Mouse (Mus musculus): ENCODE measurements around the gene Twist2. TPM values are rescaled to one million over a fixed set of nuclear protein-coding genes. Genes with fewer than 3 reads are reported as not detected.

Gene Twist2
- polyA plus RNA-seq, 2 experiments, result 0.26 to 0.27 TPM

DNA sequence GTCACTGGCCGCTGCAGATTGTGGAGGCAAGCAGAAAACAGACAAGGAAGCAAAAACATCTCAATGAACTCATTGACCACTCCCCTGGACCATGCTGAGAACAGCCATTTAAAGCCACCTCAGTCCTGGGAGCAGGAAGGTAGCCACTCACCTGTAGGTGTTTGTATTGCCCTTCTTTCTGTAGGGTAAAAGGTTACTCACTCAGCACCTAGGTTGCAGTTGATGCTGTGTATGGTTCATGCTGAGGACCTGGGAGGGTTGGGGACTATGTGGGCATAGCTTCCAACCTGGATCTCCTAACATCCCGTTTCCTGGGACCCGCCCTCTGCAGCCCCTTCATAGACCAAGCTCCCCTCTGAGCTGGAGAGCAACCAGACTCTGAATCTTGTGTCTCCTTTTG is 14.8 kb downstream of the Twist2 start:
- ATAC-seq (ENCODE audit: insufficient read depth) (no peak), DNase-seq (ENCODE audit: low read depth in 3 of 3, low spot score in 3 of 3) (no peak)
- 41% methylated on average over 3 of the region's 3 CpGs for WGBS (ENCODE audit: insufficient replicate concordance)
- Histone ChIP-seq H3K27me3 (ENCODE audit: control insufficient read depth, insufficient read depth, low read length) (no peaks in the 10 kb centered on the region), H3K4me3 (ENCODE audit: insufficient read depth in 1 of 2, low read depth in 2 of 2, low read length in 2 of 2) (no peak overlapping the region), H3K4me2 (ENCODE audit: low read depth) (no peak overlapping the region), H3K36me3 (replicated peaks; ENCODE audit: control insufficient read depth, insufficient read depth, low read depth) (no peaks in the 10 kb centered on the region), H3K9me3 (ENCODE audit: control insufficient read depth, low read length) (no peaks in the 10 kb centered on the region), H3K4me1 (replicated peaks; ENCODE audit: control insufficient read depth in 2 of 2, insufficient read depth in 2 of 2, low read length in 1 of 2) (no peaks in the 10 kb centered on the region), H3K9ac (replicated peaks) (no peak overlapping the region), H3K27ac (no peak overlapping the region)
- TF ChIP-seq CTCF (IDR thresholded peaks at IDR 0.05; ENCODE audit: low read depth), result no peak
- no peak for TF ChIP-seq EP300 (IDR thresholded peaks at IDR 0.05; ENCODE audit: low read depth)

DNA sequence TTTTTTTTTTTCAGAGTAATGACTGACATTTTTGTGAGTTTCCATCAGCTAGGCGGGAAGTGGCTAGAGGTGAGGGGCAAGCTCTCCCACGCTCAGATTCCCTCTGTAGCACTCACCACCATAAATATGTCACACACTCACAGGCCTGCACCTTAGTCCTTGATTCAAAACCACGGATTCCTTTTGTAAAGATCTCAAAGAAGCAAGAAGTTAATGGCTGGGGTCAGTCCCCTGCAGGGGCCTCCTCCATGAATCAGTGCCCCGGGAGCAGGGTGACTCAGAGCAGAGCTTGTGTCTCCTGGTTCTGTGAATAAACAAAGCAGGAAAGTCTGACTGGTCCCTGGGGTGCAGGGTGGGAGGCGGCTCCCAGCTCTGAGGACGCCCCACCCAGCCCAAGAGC is 15.3 kb downstream of the Twist2 start:
- DNase-seq (ENCODE audit: low read depth in 3 of 3, low spot score in 3 of 3), result no peak
- Histone ChIP-seq H3K4me3 (ENCODE audit: insufficient read depth in 1 of 2, low read depth in 2 of 2, low read length in 2 of 2) (no peak overlapping the region), H3K4me2 (ENCODE audit: low read depth) (no peak overlapping the region), H3K4me1 (replicated peaks; ENCODE audit: control insufficient read depth in 2 of 2, insufficient read depth in 2 of 2, low read length in 1 of 2) (no peaks in the 10 kb centered on the region), H3K36me3 (replicated peaks; ENCODE audit: control insufficient read depth, insufficient read depth, low read depth) (no peaks in the 10 kb centered on the region), H3K27ac (no peak overlapping the region), H3K27me3 (ENCODE audit: control insufficient read depth, insufficient read depth, low read length) (no peaks in the 10 kb centered on the region), H3K9me3 (ENCODE audit: control insufficient read depth, low read length) (no peaks in the 10 kb centered on the region), H3K9ac (replicated peaks) (no peak overlapping the region)
- ATAC-seq (ENCODE audit: insufficient read depth), result no peak
- WGBS (ENCODE audit: insufficient replicate concordance), result 20% methylated on average over 6 of the region's 6 CpGs
- TF ChIP-seq CTCF (IDR thresholded peaks at IDR 0.05; ENCODE audit: low read depth) (no peak), EP300 (IDR thresholded peaks at IDR 0.05; ENCODE audit: low read depth) (no peak)

GRCm38 (mm10) chr1:91819237-91819636 is 18.0 kb downstream of the Twist2 start:
- Histone ChIP-seq H3K4me1 (replicated peaks; ENCODE audit: control insufficient read depth in 2 of 2, insufficient read depth in 2 of 2, low read length in 1 of 2) (peaks cover 0 to 2% of the 10 kb centered on the region in 2 experiments; a peak in 1 of 4 replicates), H3K27ac (no peak overlapping the region), H3K4me3 (ENCODE audit: insufficient read depth in 1 of 2, low read depth in 2 of 2, low read length in 2 of 2) (no peak overlapping the region), H3K9me3 (ENCODE audit: control insufficient read depth, low read length) (no peaks in the 10 kb centered on the region), H3K9ac (replicated peaks) (no peak overlapping the region), H3K27me3 (ENCODE audit: control insufficient read depth, insufficient read depth, low read length) (no peaks in the 10 kb centered on the region), H3K4me2 (ENCODE audit: low read depth) (no peak overlapping the region), H3K36me3 (replicated peaks; ENCODE audit: control insufficient read depth, insufficient read depth, low read depth) (no peaks in the 10 kb centered on the region)
- TF ChIP-seq EP300 (IDR thresholded peaks at IDR 0.05; ENCODE audit: low read depth) (no peak), CTCF (IDR thresholded peaks at IDR 0.05; ENCODE audit: low read depth) (peak; percentile 57)
- ATAC-seq (ENCODE audit: insufficient read depth) (no peak), DNase-seq (ENCODE audit: low read depth in 3 of 3, low spot score in 3 of 3) (no peak)
- WGBS (ENCODE audit: insufficient replicate concordance), result 43% methylated on average over 9 of the region's 9 CpGs

DNA sequence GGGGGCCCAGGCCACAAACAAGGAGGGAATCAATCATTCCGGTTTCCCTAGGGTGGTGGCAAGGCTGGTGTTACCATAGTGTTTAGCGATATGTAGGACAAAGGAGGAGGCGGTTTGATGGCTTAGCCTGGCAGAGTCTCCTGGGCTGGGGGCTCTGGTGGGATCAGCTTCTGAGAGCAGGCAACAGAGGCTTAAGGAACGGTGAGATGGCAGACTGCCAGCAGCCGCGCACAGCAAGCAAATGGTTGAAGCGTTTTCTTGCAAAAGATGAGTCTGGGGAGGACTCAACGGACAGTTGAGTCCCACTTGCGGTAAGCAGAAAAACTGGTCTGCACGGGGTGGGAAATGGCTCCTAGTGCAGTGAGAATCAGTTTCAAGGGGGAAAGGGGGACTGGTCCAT is 19.3 kb downstream of the Twist2 start:
- 71% methylated on average over 10 of the region's 10 CpGs for WGBS (ENCODE audit: insufficient replicate concordance)
- no peak overlapping the region for H3K4me2 ChIP-seq (ENCODE audit: low read depth)
- no peak overlapping the region for H3K9ac ChIP-seq (replicated peaks)
- no peak overlapping the region for H3K27ac ChIP-seq
- H3K9me3 ChIP-seq (ENCODE audit: control insufficient read depth, low read length), result no peaks in the 10 kb centered on the region
- DNase-seq (ENCODE audit: low read depth in 3 of 3, low spot score in 3 of 3) (no peak), ATAC-seq (ENCODE audit: insufficient read depth) (no peak)
- H3K36me3 ChIP-seq (replicated peaks; ENCODE audit: control insufficient read depth, insufficient read depth, low read depth), result no peaks in the 10 kb centered on the region
- H3K4me3 ChIP-seq (ENCODE audit: insufficient read depth in 1 of 2, low read depth in 2 of 2, low read length in 2 of 2), result no peak overlapping the region
- TF ChIP-seq EP300 (IDR thresholded peaks at IDR 0.05; ENCODE audit: low read depth), result no peak
- TF ChIP-seq CTCF (IDR thresholded peaks at IDR 0.05; ENCODE audit: low read depth), result no peak
- peaks cover 0 to 2% of the 10 kb centered on the region in 2 experiments; a peak in 1 of 4 replicates for H3K4me1 ChIP-seq (replicated peaks; ENCODE audit: control insufficient read depth in 2 of 2, insufficient read depth in 2 of 2, low read length in 1 of 2)
- no peaks in the 10 kb centered on the region for H3K27me3 ChIP-seq (ENCODE audit: control insufficient read depth, insufficient read depth, low read length)

DNA sequence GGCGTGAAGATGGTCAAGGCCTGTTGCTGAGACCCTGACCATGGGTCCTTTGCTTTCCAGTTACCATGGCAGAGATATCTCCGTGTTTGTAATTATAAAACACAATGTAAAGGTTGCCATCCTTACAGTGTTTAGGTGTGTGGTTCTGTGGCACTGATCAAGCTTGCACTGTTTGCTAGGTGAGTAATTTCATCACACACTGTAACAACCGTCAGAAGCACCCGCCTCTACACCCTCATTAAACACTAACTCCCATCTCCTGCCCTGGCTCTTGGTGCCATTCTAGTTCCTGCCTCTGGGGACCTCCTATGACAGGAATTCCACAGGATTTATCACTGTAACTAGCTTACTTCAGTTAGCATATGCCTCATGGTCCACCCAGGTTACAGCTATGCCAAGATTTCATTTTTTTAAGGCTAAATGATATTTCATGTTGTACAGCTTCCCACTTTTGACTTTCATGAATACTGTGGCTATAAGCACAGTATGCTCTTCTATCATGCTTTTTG is 21.1 kb downstream of the Twist2 start:
- ATAC-seq (ENCODE audit: insufficient read depth) (no peak), DNase-seq (ENCODE audit: low read depth in 3 of 3, low spot score in 3 of 3) (no peak)
- H3K4me1 ChIP-seq (replicated peaks; ENCODE audit: control insufficient read depth in 2 of 2, insufficient read depth in 2 of 2, low read length in 1 of 2), result peaks cover 0 to 2% of the 10 kb centered on the region in 2 experiments; a peak in 1 of 4 replicates
- 58% methylated on average over 4 of the region's 4 CpGs for WGBS (ENCODE audit: insufficient replicate concordance)
- TF ChIP-seq CTCF (IDR thresholded peaks at IDR 0.05; ENCODE audit: low read depth) (no peak), EP300 (IDR thresholded peaks at IDR 0.05; ENCODE audit: low read depth) (no peak)
- no peaks in the 10 kb centered on the region for H3K36me3 ChIP-seq (replicated peaks; ENCODE audit: control insufficient read depth, insufficient read depth, low read depth)
- H3K9me3 ChIP-seq (ENCODE audit: control insufficient read depth, low read length), result no peaks in the 10 kb centered on the region
- H3K4me3 ChIP-seq (ENCODE audit: insufficient read depth in 1 of 2, low read depth in 2 of 2, low read length in 2 of 2), result no peak overlapping the region
- no peak overlapping the region for H3K9ac ChIP-seq (replicated peaks)
- H3K27ac ChIP-seq, result no peak overlapping the region
- H3K27me3 ChIP-seq (ENCODE audit: control insufficient read depth, insufficient read depth, low read length), result no peaks in the 10 kb centered on the region
- no peak overlapping the region for H3K4me2 ChIP-seq (ENCODE audit: low read depth)
